Mouse (Mus musculus) hindbrain, embryonic 10.5 days (tissue): Measurements from ENCODE around the gene Bend4. TPM values are rescaled to one million over a fixed set of nuclear protein-coding genes. Genes with fewer than 3 reads are reported as not detected.

Experiments
- DNase-seq: peaks from one replicate; pipeline ENCODE4 v3.0.0-alpha.2; 2017; ENCODE audit warnings: low spot score
- H3K27ac ChIP-seq: fragments of 300-500 bp; sonication (generic); 2 replicates; pipeline ENCODE4 v1.5.1; 2016; ENCODE audit warnings: mild to moderate bottlenecking, moderate library complexity
- H3K27me3 ChIP-seq: fragments of 300-500 bp; sonication (generic); 2 replicates; pipeline ENCODE4 v1.6.1; 2016; ENCODE audit warnings: mild to moderate bottlenecking; ENCODE audit not compliant: poor library complexity, insufficient read depth, severe bottlenecking
- H3K36me3 ChIP-seq: fragments of 300-500 bp; sonication (generic); 2 replicates; pipeline ENCODE4 v1.6.1; 2016; ENCODE audit warnings: mild to moderate bottlenecking, moderate library complexity
- H3K4me1 ChIP-seq: fragments of 300-500 bp; sonication (generic); replicated peaks from 2 replicates; pipeline ENCODE4 v1.6.1; 2016; ENCODE audit warnings: mild to moderate bottlenecking
- H3K4me3 ChIP-seq: fragments of 300-500 bp; sonication (generic); 2 replicates; pipeline ENCODE4 v1.5.1; 2016; ENCODE audit warnings: mild to moderate bottlenecking, moderate library complexity
- H3K9me3 ChIP-seq: fragments of 300-500 bp; sonication (generic); 2 replicates; pipeline ENCODE4 v1.6.1; 2016; ENCODE audit warnings: mild to moderate bottlenecking, moderate library complexity
- WGBS: fragments of 180-500 bp; shearing (Covaris S2); methylation state at CpG from one replicate; pipeline ENCODE4 v1.1.7; 2016; 5-methylcytosine and 5-hydroxymethylcytosine counted together
- polyA plus RNA-seq: library from polyadenylated mRNA; unstranded; fragments of >200 nt; fragmentation: Nextera tagmentation; extraction: Ambion mirVana; gene quantifications from 2 replicates; pipeline ENCODE4 v1.2.1, GENCODE M21; 2016

The Bend4 gene
- polyA plus RNA-seq, 1 experiment from 2014 or later: 8.7 TPM

- no peaks in the 10 kb centered on the region for H3K27me3 ChIP-seq
- no peak overlapping the region for H3K4me3 ChIP-seq
- H3K36me3 ChIP-seq: peaks cover 97% of the 10 kb centered on the region
- no peaks in the 10 kb centered on the region for H3K9me3 ChIP-seq
- 80% methylated on average over 10 of the region's 10 CpGs for WGBS
- H3K27ac ChIP-seq: no peak overlapping the region
- H3K4me1 ChIP-seq: no peaks in the 10 kb centered on the region
- DNase-seq: no peak
These were observed 79.2 kb downstream of the Bend4 start for GRCm38 (mm10) chr5:67348949-67349348.

GRCm38 (mm10) chr5:67347060-67347459, 81.0 kb downstream of the Bend4 start:
- no peak for DNase-seq
- peaks cover 97% of the 10 kb centered on the region for H3K36me3 ChIP-seq
- no peaks in the 10 kb centered on the region for H3K9me3 ChIP-seq
- no peak overlapping the region for H3K4me3 ChIP-seq
- 91% methylated on average over 2 of the region's 2 CpGs for WGBS
- H3K4me1 ChIP-seq: no peaks in the 10 kb centered on the region
- no peaks in the 10 kb centered on the region for H3K27me3 ChIP-seq
- no peak overlapping the region for H3K27ac ChIP-seq

Other genes with a start within 250 kb of the Bend4 start
- 118 and 120 TPM in 2 replicates for gene Tmem33, start 167.7 kb downstream of the Bend4 start, polyA plus RNA-seq
- 102 and 106 TPM in 2 replicates for gene Slc30a9, start 121.4 kb downstream of the Bend4 start, polyA plus RNA-seq
- gene Shisa3, start 179.6 kb upstream of the Bend4 start, polyA plus RNA-seq: 6.7 and 7.3 TPM in 2 replicates